Mouse (Mus musculus): ENCODE measurements around the gene Nedd9.

Nedd9 gene

GRCm38 (mm10) chr13:41352352-41352751, 134.8 kb downstream of the Nedd9 start:
- CTCF ChIA-PET = no interaction called here

DNA sequence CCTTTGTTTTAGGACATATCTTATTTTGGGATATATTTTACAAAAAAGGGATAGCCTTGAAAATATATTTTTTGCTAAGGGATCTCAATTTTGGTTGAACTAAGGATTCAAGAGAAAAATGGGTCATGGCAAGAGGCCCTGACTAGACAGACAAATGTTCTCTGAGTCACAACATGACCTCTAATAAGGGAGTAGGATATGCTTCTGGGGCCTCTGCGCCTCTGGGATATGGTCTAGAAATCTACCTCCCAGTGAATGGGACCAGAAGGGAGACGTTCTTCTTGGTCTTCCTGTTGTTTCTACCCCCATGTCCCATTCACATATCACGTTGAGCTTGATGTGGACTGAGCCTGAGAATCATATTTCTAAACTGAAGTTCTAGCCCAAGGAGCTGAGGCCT, 136.6 kb downstream of the Nedd9 start:
- CTCF ChIA-PET = no interaction called here

- CTCF ChIA-PET = no interaction called here
Measured at GRCm38 (mm10) chr13:41349770-41350169, 137.4 kb downstream of the Nedd9 start.

DNA sequence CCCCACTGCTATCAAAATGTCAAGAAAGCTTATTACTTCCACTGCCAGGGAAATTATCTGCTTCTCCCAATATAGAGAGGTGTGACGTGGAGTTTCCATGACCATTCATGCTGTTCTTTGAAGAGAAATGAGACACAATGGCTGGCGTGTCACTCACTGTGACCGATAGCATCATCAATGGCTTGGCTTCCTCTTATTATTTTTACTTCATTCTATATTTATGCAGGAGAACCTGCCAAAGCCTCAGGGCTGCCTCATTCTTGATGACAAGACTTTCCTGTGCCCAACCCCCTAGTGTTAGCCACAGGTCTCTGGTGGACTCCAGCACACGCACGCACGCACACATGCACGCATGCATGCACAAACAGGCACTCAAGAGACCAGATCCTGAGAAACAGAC, 141.4 kb downstream of the Nedd9 start:
- CTCF ChIA-PET = interaction anchor here (0.6 to 0.9 kb wide), 2 partner anchors 24 to 95 kb away, joined by 3 to 6 read pairs; no protein-coding TSS in a partner anchor

DNA sequence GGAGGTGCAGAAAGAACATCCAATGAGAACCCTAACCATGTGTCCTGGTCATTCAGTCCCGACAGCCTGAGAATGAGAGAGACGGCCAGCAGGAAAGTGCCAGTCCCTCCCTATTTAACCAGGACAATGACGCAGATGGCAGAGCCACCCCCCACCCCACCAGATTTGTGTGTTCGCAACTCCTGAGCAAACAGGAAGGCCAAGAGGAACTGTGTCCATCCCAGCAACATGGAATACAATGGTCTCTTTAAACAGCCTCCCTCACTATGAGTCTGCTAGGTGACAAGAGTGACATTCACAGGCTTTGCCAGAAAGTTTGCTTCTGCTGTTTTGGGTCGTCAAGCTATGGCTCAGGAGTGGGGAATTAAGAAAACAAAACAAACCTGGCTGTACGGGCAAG, 141.9 kb downstream of the Nedd9 start:
- CTCF ChIA-PET = no interaction called here

- CTCF ChIA-PET = interaction anchor here (0.9 to 1.7 kb wide), 2 partner anchors 12 to 62 kb away, joined by 3 read pairs; no protein-coding TSS in a partner anchor
Measured at GRCm38 (mm10) chr13:41343887-41344266, 143.3 kb downstream of the Nedd9 start.

DNA sequence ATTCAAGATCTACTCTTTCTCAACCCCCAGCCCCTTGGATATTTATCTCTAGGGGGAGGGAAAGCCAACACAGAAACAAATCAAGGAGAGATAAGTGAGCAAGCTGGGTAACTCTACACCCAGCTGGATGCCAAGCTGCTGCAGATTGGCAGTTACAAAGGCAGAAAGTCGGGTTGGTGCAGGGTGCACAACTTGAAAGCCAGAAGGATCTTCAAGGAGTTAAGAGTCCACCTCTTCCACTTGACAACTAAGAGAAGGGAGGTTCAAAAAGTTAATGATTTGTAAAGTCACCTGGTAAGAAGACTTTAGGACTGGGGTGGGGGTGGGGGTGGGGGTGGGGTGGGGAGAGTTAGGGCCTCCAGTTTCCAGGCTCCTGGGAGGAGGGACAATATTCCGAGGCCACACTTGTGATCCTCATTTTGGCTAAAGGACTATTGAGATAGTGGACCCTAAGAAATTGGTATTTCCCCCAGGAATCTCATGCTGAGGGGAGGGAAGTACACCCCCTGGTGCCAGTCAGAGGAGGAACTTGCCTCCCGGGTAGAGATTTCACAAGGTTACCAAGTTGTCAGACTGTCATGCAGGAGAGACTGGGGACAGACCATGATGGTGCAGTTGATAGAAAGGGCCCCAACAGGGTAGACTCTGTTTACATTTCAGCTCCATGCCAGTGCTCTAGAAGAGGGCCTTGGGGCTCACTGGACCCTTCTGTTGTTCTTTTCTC, 143.8 kb downstream of the Nedd9 start:
- CTCF ChIA-PET = interaction anchor here (1.7 kb wide), 1 partner anchor 63 kb away, joined by 3 read pairs; no protein-coding TSS in a partner anchor

GRCm38 (mm10) chr13:41341422-41341821, 145.7 kb downstream of the Nedd9 start:
- CTCF ChIA-PET = interaction anchor here (0.6 kb wide), 1 partner anchor 116 kb away, joined by 3 read pairs; no protein-coding TSS in a partner anchor

- CTCF ChIA-PET = interaction anchor here (0.6 kb wide), 1 partner anchor 13 kb away, joined by 3 read pairs; no protein-coding TSS in a partner anchor
Measured at GRCm38 (mm10) chr13:41339653-41340351, 147.4 kb downstream of the Nedd9 start.

GRCm38 (mm10) chr13:41339195-41339594, 148.0 kb downstream of the Nedd9 start:
- CTCF ChIA-PET = interaction anchor here (0.6 kb wide), 1 partner anchor 13 kb away, joined by 3 read pairs; no protein-coding TSS in a partner anchor

DNA sequence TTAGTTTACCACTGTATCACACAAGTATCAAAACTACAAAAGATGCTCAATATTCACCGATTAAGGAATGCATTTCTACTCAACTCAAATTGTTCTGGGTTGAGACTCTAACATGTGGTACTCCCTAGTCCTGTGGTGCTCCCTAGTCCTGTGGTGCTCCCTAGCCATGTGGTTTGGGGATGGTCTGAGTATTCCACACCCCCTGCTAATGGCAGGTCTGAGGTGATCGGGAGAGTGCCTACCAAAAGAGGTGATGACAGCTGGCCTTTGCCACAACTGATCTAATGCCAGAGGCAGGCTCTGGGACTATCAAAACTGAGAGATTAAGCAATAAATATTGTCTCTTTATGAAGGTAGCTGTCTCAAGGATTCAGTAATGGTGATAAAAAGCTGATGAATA, 149.8 kb downstream of the Nedd9 start:
- CTCF ChIA-PET = no interaction called here

GRCm38 (mm10) chr13:41336260-41336659, 150.9 kb downstream of the Nedd9 start:
- CTCF ChIA-PET = interaction anchor here (0.6 kb wide), 1 partner anchor 176 kb away, joined by 5 read pairs; no protein-coding TSS in a partner anchor

DNA sequence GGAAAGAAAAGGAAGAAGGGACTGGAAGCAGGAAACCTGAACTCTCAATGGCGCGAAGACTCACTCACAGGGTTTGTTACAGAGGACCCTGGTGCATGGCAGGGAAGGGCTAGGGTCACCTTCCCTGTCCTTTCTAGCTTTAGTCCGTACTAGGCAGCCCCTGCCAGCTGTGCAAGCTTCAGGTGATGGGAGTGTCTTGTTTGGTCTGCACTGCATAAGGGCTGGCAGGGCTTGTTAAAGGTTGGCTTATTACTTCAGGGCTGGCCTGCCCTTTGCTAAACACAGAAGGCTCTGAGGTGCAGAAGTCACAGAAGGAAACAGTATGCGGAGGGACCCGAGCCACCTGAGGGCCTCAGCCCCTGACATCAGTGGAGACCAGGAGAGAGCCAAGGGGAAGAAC, 151.4 kb downstream of the Nedd9 start:
- CTCF ChIA-PET = interaction anchor here (0.6 kb wide), 1 partner anchor 176 kb away, joined by 5 read pairs; no protein-coding TSS in a partner anchor

- CTCF ChIA-PET = interaction anchor here (0.9 kb wide), 1 partner anchor 16 kb away, joined by 3 read pairs; no protein-coding TSS in a partner anchor
Measured at GRCm38 (mm10) chr13:41334641-41335000, 152.5 kb downstream of the Nedd9 start.

GRCm38 (mm10) chr13:41333889-41334640, 153.1 kb downstream of the Nedd9 start:
- CTCF ChIA-PET = interaction anchor here (0.9 kb wide), 1 partner anchor 15 kb away, joined by 3 read pairs; no protein-coding TSS in a partner anchor

DNA sequence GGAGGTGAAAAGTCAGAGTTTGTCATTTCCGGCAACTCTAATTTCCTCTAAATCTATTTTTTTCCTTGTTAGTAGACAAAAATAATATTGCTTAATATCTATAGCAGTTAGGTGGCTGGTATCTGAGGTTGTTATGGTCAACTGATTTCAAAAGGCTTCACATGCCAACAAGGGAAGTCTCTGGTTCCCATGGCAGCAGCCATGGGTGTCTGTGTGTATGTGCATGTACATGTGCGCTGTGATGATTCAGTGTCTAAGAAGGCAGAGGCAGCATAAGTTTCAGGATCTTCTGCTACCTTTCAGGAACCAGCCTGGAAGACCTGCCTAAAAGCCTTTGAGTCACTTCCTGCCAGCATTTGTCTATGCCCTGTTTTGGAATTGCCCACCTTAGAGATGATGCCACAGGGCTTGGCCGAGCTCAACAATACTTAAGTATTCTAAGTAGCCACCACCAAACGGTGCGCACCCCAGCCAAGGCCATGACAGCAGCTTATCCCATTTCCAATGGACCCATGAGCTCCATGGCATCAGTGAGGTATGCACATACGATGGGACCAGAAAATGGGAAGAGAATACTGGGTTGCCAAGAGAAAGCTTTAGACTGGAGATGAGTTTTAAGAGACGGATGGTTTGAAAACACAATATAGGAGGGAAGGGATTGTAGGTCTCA, 155.4 kb downstream of the Nedd9 start:
- CTCF ChIA-PET = interaction anchor here (1.0 kb wide), 1 partner anchor 13 kb away, joined by 3 read pairs; no protein-coding TSS in a partner anchor

DNA sequence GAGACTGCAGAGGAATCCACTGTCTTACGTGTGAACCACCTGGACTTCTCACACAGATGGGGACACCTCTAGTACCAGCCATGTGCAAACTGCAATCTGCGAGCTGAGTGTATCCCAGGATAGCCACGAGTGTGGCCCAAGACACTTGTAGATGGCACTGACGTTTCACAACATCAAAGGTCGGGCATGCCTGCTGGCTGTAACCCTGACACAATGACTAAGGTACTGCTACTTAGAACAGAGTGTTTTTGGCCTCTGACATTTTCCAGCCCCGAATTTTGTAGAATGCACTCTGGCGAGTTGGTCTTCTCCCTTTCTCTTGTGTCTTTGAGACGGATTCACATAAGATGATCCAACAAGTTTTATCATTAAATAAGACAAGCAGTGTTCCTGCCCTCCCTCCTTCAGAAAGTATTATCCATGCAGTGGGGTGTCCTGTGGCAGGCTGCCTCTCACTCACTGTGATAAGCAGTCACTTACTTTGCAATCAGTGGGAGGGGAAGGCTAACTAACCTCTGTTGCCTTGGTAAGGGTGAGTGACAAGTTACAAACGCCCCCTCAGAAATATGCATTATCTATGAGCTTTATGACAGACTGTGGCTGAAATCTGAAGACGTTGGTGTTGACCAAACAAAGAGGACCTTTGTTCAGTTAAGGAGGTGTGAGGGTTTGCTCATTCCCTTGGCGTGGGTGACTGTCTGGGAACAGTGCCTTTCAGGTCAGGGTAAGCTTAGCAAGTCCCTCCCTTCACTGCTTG, 156.4 kb downstream of the Nedd9 start:
- CTCF ChIA-PET = interaction anchor here (0.7 to 1.2 kb wide), 3 partner anchors 28 to 242 kb away, joined by 3 to 21 read pairs (median 12); no protein-coding TSS in a partner anchor

GRCm38 (mm10) chr13:41330051-41330450, 157.1 kb downstream of the Nedd9 start:
- CTCF ChIA-PET = interaction anchor here (1.2 kb wide), 1 partner anchor 243 kb away, joined by 3 read pairs; no protein-coding TSS in a partner anchor

GRCm38 (mm10) chr13:41328481-41328880, 158.7 kb downstream of the Nedd9 start:
- CTCF ChIA-PET = interaction anchor here (0.8 to 1.1 kb wide), 2 partner anchors 30 to 78 kb away, joined by 3 to 7 read pairs; no protein-coding TSS in a partner anchor

DNA sequence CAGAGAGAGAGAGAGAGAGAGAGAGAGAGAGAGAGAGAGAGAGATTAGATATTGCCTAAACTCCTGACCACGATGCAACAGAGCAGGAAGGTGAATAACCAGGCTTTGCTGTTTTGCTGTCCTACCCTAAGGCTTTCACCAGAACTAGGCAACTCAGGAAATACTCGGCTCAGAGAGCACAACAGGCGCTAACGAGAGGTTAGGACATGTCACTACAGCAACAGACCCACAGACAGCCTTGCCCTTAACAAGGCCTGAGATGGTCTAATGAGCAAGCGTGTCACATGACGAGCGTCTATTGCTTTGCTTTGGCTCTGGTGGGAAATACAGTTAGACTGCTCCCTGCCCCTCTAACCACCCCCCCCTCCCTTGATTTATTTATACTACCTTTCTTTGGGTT, 159.6 kb downstream of the Nedd9 start:
- CTCF ChIA-PET = interaction anchor here (0.8 to 1.1 kb wide), 2 partner anchors 31 to 79 kb away, joined by 3 to 7 read pairs; no protein-coding TSS in a partner anchor
